Mouse (Mus musculus): ENCODE measurements around the gene Fxyd3.

Fxyd3 gene

GRCm38 (mm10) chr7:31070324-31070723, 6.2 kb downstream of the Fxyd3 start:
- DNase-seq (ENCODE audit: low spot score), result no peak

- DNase-seq (ENCODE audit: low spot score), result no peak
These were observed 7.0 kb downstream of the Fxyd3 start for GRCm38 (mm10) chr7:31069491-31069890.

GRCm38 (mm10) chr7:31067836-31068235, 8.7 kb downstream of the Fxyd3 start:
- DNase-seq (ENCODE audit: low spot score), result no peak

GRCm38 (mm10) chr7:31063074-31063560, 13.4 kb downstream of the Fxyd3 start:
- no peak for DNase-seq (ENCODE audit: low spot score)

- no peak for DNase-seq (ENCODE audit: low spot score)
These were observed 15.9 kb downstream of the Fxyd3 start for GRCm38 (mm10) chr7:31060621-31061010.

- DNase-seq (ENCODE audit: low spot score), result no peak
These were observed 16.4 kb downstream of the Fxyd3 start for GRCm38 (mm10) chr7:31059919-31060620.

GRCm38 (mm10) chr7:31059108-31059507, 17.4 kb downstream of the Fxyd3 start, which contains the start of gene Lgi4:
TSS of gene Lgi4 (plus strand) at chr7:31059342.
- DNase-seq (ENCODE audit: low spot score), result peak; percentile 79

- DNase-seq (ENCODE audit: low spot score), result no peak
These were observed 18.3 kb downstream of the Fxyd3 start for GRCm38 (mm10) chr7:31058211-31058610.

GRCm38 (mm10) chr7:31057730-31058129, 18.8 kb downstream of the Fxyd3 start:
- DNase-seq (ENCODE audit: low spot score), result peak; percentile 42

- no peak for DNase-seq (ENCODE audit: low spot score)
These were observed 19.4 kb downstream of the Fxyd3 start, which contains the start of gene Fxyd1 for GRCm38 (mm10) chr7:31057071-31057470. TSS of gene Fxyd1 (minus strand) at chr7:31057199.

- no peak for DNase-seq (ENCODE audit: low spot score)
These were observed 20.1 kb downstream of the Fxyd3 start for GRCm38 (mm10) chr7:31056448-31056847.

GRCm38 (mm10) chr7:31055883-31056282, 20.6 kb downstream of the Fxyd3 start:
- DNase-seq (ENCODE audit: low spot score), result peak; percentile 44

- DNase-seq (ENCODE audit: low spot score), result peak; percentile 81
These were observed 21.1 kb downstream of the Fxyd3 start for GRCm38 (mm10) chr7:31055354-31055824.

GRCm38 (mm10) chr7:31054661-31055320, 21.7 kb downstream of the Fxyd3 start:
- no peak for DNase-seq (ENCODE audit: low spot score)

GRCm38 (mm10) chr7:31053882-31054447, 22.5 kb downstream of the Fxyd3 start:
- DNase-seq (ENCODE audit: low spot score), result no peak

GRCm38 (mm10) chr7:31052636-31053434, 23.7 kb downstream of the Fxyd3 start:
- DNase-seq (ENCODE audit: low spot score), result peak; percentile 57

- DNase-seq (ENCODE audit: low spot score), result no peak
These were observed 24.3 kb downstream of the Fxyd3 start for GRCm38 (mm10) chr7:31052251-31052635.

- no peak for DNase-seq (ENCODE audit: low spot score)
These were observed 25.0 kb downstream of the Fxyd3 start, which contains the start of gene Fxyd7 for GRCm38 (mm10) chr7:31051321-31052021. TSS of gene Fxyd7 (minus strand) at chr7:31051467.

- DNase-seq (ENCODE audit: low spot score), result no peak
These were observed 25.6 kb downstream of the Fxyd3 start for GRCm38 (mm10) chr7:31050921-31051320.

- no peak for DNase-seq (ENCODE audit: low spot score)
These were observed 26.0 kb downstream of the Fxyd3 start for GRCm38 (mm10) chr7:31050487-31050886.

- no peak for DNase-seq (ENCODE audit: low spot score)
These were observed 26.6 kb downstream of the Fxyd3 start for GRCm38 (mm10) chr7:31049846-31050281.

Data from testis, postnatal 14 days (tissue).